Mouse (Mus musculus) heart, postnatal 10 days (tissue): ENCODE results near the gene Cadm1. TPM values are rescaled to one million over a fixed set of nuclear protein-coding genes. Genes with fewer than 3 reads are reported as not detected.

Experiments used
- DNase-seq, 2 experiments: peaks; one replicate each; pipeline ENCODE4 v3.0.0; 2021
- intact Hi-C: fragments of 180-260 bp; cut with DNase I; formaldehyde crosslinking; loops from one replicate; pipeline ENCODE4 v1.15.1; 2025
- total RNA-seq, 2 experiments: library from RNA; stranded (reverse); gene quantifications; 2 replicates each; pipeline ENCODE4 v1.2.3; 2021

The Cadm1 gene
- total RNA-seq, 2 experiments from 2014 or later: 2.7 to 3.3 TPM

DNA sequence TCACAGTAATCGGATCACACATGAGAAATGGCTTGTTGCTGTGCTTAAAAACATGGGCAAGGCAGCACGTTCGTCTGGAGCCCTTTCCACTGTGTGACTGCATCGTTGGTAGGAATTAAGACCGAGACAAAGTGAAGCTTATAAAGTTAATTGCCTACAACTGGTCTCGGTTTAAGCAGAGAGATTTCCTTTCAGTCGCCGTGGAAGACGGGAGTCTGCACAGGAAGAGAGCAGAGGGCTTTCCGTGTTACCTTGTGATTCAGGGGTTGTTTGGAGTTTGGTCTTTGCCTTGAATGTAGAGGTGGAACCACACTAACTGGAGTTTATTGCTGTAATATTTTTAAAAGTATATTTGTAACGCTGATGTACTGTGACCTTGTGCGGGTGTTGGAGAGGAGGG is 15.7 kb downstream of the Cadm1 start:
- no peak for DNase-seq
- intact Hi-C loops: no loop called here

DNA sequence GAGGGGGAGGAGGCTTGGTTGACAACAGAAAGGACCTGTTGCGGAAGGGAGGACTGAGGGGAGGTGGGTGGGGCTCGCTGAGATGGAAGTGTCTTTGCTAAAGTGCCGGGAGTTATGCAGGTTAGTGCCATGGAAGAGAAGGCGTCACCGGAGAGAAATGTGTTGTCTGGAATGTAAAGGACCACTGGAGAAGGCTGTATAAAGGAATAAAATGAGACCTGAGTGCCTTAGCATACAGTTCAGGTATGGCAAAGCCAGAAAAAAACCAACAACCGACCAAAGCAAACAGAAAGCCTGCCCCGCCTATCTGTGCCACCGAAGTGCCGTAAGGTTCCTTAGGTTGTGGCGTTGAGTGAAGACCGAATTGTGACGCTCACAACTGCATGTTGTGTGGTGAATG is 18.4 kb downstream of the Cadm1 start:
- DNase-seq: no peak
- intact Hi-C loops: no loop called here

DNA sequence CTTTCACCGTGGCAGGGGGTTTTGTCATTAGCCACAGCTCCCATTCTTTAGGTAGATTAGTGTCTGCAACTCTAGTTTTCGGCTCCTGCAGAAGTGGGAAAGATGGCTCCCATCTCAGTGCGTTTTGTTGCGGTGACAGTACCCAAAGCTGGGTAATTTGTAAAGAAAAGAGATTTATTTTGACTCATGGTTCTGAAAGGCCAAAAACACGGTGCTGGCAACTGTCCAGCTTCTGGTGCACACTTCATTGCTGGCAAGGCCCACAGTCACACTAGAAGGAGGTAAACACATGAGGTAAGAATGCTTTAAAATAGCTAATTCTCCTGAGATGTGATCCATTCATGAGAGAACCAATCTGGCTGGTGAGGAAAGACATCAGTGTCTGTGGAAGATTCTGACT is 18.9 kb downstream of the Cadm1 start:
- intact Hi-C loops: no loop called here
- no peak for DNase-seq

DNA sequence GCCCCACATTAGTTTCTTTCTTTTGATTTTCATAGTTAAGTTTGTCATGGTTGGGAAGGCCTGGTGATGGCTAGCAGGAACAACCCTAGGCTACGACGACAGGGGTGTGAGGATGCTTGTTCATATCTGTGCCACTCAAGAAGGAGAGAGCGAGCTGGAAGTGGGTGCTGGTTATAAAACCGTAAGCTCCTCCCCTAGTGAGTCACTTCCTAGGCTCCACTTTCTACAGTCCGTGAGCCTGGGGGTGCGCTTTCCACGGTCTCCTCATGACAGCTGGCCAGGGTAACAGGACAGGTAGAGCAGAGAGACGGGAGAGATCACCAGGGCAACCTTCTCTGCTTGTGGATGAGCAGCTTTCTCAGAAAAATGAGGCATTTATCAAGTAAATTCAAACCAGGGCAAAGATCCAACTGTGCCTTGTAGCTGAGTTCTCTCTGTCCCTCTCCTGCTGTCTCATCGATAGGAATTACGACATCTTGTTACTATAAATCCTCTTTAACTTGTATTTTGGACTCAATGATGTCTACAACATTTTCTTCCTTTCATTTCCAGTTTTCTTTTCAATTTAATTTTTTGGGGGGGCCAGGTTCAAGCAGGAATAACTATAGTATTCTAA is 23.1 kb downstream of the Cadm1 start:
- intact Hi-C loops: no loop called here
- DNase-seq: no peak

- intact Hi-C loops: no loop called here
- DNase-seq: no peak
Observed at GRCm38 (mm10) chr9:47560726-47561125, 30.8 kb downstream of the Cadm1 start.

DNA sequence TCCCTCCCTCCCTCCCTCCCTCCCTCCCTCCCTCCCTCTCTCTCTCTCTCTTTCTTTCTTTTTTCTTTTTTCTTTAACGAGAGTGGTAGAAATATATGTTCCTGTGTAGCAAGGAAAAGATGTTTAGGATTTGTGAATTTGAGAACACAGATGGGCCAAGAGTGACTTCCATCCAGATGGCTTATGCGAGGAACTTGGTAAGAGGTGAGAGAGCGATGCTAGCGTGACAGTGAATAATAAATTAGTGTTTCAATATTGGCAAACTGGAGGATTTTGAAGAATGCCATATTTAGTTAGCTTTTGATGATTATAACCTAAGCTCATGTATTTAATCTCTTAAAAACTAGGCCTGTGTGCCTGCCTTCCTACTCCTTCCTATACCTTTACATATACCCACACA is 31.6 kb downstream of the Cadm1 start:
- intact Hi-C loops: no loop called here
- no peak for DNase-seq

- no peak for DNase-seq
- intact Hi-C loops: no loop called here
Observed at GRCm38 (mm10) chr9:47565088-47565487, 35.1 kb downstream of the Cadm1 start.

DNA sequence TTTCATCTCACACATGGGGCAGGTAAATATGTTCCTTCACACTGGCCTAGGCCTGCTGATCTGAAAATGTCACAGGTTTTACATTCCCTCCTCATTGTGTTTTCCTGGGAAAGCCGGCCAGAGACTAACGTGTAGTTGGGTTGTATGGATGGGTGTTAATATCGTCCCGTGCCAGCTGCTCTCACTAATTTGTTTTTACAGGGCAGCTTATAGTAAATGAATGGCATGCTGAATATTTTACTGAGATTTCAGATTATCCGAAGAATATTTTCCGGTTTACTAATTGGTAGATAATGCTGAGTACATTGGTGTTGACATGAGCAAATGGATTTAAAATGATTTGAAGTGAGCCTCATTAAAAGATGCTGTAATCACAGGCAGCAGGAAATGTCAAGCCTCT is 37.9 kb downstream of the Cadm1 start:
- intact Hi-C loops: no loop called here
- DNase-seq: no peak

DNA sequence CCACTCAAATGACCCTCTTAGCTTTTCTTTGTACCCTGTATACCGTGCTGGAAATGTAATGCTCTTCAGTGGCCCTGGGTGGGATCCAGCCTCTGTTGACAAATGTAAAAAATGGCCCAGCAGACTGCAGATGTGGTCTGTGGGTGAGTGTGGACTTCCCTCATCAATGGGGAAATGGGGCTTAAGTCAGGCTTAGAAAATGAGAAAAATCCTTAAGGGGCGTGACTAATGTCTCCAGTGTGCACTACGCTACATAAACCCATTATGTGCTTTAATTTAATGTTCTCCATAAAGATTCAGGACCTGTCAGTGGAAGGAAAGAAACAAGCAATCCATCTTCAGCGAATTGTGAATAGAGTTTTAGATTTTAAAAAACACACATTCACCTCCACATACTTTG is 40.2 kb downstream of the Cadm1 start:
- intact Hi-C loops: no loop called here
- DNase-seq: no peak

- intact Hi-C loops: no loop called here
- DNase-seq: no peak
Observed at GRCm38 (mm10) chr9:47571461-47571860, 41.5 kb downstream of the Cadm1 start.

GRCm38 (mm10) chr9:47572132-47572531 is 42.2 kb downstream of the Cadm1 start:
- no peak for DNase-seq
- intact Hi-C loops: no loop called here

DNA sequence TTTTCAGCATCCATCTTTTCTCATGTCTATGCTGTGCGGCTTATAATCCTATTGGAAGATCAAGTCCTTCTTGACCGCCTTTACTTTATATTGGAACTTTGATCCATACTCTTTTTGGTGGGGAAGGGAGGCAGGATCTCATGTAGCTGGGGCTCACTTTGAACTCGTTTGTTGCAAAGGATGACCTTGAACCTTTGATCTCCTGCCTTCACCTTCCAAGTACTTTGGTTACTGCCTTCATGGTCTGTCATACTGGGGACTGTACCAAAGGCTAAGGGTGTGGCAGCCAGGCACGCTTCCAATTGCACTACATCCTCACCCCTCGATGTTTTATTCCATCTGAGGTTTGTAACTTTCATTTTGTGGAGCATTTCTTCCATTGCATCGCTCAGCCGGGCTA is 43.5 kb downstream of the Cadm1 start:
- intact Hi-C loops: no loop called here
- no peak for DNase-seq

DNA sequence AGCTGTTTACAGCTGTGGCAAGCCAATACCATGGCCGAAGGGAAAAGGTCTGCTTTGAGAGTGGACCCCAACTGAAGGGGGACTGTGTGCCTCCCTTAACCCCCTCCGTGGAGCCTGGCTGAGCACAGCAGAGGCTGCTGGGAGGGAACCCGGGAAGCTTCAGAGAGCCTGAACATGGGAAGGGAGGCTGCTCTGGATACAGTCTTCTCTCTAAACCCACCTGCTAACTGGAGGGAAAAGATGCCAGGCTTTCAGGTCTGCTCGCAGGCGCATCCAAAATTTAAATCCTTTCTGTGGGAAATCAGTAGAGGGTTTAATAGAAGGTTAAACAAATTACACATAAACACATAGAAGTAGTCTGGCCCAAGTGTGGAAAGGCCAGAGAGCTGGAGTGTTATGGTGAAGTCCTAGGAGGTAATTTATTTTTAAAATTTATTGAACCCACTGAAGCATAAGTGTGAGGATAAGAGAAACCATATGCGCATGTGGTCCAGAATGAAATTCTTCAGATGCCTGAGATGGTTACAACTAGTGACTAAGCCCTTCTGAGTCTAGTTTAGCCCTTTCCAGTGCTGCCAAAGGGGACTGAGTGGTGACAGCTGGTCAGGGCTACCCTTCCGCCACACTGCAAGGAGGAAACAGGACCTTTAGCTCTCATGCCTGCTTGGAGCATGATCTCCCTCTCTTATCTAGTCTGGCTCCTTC is 44.9 kb downstream of the Cadm1 start:
- intact Hi-C loops: no loop called here
- peak; percentile 35 to 45 for DNase-seq

DNA sequence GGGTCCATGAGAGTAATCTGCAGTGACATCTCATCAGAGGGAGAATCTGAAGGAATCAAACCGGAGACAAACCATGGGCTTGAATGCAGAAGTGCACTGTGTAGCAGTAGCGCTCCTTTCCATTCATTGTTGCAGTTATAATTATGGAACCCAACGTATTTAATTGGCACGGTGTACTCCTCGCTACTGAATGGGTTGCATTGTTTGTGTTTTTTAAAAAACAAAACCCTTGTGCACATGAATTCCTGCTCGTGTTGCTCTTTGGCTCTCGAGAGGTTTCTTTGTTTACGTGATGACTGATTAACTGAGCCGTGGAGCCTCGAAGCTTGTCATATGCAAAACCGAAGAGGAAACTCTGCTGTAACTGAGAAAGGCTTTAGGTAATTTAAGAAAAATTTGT is 45.8 kb downstream of the Cadm1 start:
- intact Hi-C loops: no loop called here
- no peak for DNase-seq

DNA sequence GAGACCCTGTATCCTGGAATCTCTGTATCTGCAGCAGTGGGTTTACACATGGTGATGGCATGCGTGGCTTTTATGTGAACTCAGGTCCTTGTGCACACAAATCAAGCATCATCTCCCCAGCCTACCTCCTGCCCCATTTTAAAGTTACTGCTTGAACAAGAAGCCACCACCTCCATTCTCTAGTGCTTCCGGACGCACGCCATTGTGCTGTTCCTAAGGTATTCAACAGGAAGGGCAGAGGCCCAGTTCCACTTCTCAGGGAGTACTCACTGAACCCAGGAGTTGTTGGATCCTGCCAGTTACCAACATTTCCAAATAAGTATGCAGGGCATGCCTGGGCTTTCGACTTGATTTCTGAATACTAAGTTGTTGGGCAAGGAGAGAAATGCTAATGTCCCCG is 49.5 kb downstream of the Cadm1 start:
- DNase-seq: no peak
- intact Hi-C loops: no loop called here

DNA sequence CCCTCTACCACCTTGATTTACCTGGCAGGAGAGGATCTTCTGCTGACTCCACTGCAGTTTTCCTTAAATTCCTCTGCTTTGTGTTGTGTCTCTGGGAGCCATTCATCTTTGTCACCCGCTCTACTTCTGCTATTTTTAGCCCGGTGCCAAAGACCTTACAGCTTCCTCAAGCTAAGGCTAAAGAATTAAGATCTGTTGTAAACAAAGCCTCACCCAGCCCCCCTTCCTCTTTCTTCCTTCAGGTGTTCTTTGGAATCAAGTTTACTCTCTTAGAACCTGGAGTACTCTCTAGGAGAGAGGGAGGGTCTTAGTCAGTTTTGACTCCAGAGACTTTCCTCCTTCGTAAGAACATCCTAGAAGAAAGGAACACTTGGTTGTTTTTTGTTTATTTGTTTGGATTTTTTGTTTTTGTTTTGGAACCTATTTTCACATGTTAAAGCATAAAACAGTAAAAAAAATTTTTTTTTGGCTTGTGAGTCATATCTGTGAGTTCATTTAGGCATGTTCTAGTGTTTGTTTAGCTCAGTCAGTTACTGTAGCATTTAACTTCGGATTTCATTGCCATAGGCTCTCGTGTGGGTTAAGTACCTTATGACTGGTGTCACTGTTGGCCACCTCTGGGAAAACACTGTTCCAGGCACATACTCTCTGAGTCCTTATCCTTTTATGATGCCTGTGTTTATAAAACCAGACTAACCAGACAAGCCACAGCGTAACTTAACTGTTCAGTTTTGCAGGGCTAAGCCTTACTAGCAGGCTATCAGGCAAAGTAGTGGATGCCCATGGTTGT is 51.8 kb downstream of the Cadm1 start:
- intact Hi-C loops: no loop called here
- no peak for DNase-seq

DNA sequence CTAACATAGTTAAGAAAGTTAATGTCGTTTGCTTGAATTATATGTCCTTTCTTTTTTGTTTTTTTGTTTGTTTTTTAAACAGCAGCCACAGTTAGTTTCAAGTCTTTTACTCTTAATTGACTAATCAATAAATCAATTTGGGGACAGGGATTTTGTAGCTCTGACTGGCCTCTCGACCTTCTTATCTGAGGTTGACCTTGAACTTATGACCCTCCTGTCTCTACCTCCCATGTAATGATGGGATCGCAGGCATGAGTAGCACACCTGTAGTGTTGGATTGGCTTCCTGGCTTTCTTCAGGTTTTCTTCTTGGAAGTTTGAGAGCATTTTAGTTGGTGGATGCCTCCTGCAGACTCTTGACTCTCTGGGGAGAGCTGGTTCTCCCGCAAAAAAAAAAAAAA is 53.3 kb downstream of the Cadm1 start:
- DNase-seq: no peak
- intact Hi-C loops: no loop called here

DNA sequence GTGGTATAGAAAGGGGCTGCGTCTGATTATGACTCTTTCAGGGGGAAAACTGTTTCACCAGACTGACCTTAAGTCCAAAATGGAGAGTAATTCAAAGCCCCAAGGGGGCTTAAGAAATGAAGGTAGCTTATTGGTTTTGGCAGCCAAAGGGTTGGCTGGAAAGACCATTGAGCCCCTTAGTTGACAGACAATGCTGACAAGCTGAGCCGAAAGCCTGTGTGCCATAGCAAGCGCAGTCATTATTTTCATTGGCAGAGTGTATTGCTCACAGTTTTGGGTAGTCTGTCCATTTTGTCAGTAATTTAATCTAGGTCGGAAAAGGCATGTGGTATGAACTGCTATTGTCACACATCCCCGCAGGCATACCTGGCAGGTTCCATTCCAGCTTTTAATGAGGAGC is 56.2 kb downstream of the Cadm1 start:
- no peak for DNase-seq
- intact Hi-C loops: no loop called here

GRCm38 (mm10) chr9:47586839-47587238 is 56.9 kb downstream of the Cadm1 start:
- no peak for DNase-seq
- intact Hi-C loops: no loop called here

DNA sequence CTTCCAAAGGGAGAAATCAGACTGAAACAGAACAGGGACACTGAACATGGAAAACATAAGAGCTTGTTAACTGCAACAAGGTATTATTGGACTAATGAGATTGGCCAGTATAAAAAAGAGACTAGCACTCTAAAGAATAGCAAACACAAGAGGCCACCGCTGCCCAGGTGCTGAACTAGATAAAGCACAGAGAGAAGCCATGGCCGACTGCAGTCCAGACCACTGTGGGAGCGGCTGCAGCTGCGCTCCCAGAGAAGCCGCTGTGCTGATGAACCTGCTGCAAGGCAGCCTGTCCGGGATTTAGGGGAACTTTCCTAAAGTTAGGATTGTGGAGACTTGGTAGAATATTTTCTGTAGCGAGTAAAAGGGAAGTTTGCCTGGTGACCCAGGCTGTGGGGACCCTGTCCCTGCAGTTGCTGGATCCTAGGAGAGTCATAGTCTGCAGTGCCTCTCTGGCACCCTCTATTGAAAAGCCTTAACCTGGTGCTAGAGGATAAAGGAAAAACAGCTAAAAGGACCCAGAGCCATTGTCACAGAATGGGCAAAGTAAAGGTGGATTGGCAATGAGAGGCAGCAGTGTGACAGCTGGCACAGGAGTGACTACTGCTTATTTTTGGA is 57.7 kb downstream of the Cadm1 start:
- peak; percentile 24 to 56 for DNase-seq

GRCm38 (mm10) chr9:47589832-47590231 is 59.9 kb downstream of the Cadm1 start:
- peak; percentile 49 to 60 for DNase-seq
- intact Hi-C loops: no loop called here

More for the DNA sequence above, 57.7 kb downstream of the Cadm1 start:
- intact Hi-C loops: no loop called here

DNA sequence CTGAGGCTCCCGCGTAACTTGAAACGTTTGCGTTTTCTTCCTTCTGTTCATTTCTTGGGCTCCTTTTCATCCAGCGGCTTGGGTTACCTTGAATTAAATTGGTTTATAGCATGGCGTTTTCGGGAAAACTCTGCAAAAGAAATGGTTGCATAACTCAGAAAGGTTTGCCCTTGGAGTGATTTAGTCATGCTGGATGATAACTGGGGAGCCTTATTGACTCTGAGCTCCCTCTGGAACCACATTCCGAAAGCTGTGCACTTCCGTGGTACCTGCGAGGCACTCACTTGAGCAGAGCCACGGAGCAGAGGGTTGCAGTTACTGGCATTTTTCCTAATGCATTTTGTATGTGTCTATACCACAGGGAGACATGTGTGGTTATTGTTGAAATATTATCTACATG is 71.6 kb downstream of the Cadm1 start:
- DNase-seq: no peak
- intact Hi-C loops: no loop called here
